In the genomic region with DNA sequence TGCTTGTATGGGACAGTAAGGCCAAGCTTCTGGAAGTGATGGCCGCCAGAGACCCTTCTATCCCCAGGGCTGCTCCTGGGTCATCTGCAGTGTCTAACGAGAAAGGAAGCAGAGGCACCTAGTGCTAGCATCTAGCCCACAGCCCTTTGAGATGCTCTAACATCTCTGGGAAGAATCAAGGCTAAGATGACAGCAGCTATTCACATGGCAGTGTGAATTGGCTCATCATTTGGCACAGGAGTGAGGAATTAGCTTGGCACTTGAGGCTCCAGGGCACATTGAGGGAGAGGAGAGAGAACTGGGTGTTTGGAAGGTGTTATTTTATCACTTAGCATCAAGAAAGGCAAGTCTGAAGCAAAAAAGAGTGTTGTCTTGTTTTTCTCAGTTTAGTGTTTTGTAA, we compare ENCODE assay signal across 18 mouse cellular contexts.
"Had no signal": no experiment of that assay in that cellular context is flagged by ENCODE, and none has a peak within 500 bp of the region (broad histone marks: within the 10 kb centered on the region; RNA-seq: fewer than 3 reads in every experiment).

No protein-coding gene starts in this region.

- H3K27me3 ChIP-seq: liver, embryonic 13.5 days; midbrain, embryonic 12.5 days; midbrain, embryonic 15.5 days; neural tube, embryonic 13.5 days; stomach, embryonic 15.5 days had no signal

- H3K27ac ChIP-seq: kidney, postnatal 0 days; left cerebral cortex, adult 2 months; liver, embryonic 13.5 days; midbrain, embryonic 12.5 days; midbrain, embryonic 15.5 days; neural tube, embryonic 13.5 days; stomach, embryonic 15.5 days had no signal

- DNase-seq: kidney, postnatal 25 days; layer of hippocampus, postnatal 36 days; liver, embryonic 13.5 days; lung, adult 2 months; lung, postnatal 14 days; lung, postnatal 4 days; retina, postnatal 1 day; right cerebral cortex, postnatal 25 days; spleen, adult 18-20 months; thymus, adult 18-20 months; thymus, postnatal 36 days had no signal

- H3K9ac ChIP-seq: liver, embryonic 13.5 days; midbrain, embryonic 12.5 days; midbrain, embryonic 15.5 days; neural tube, embryonic 13.5 days; stomach, embryonic 15.5 days had no signal

- H3K4me3 ChIP-seq: left cerebral cortex, adult 2 months; liver, embryonic 13.5 days; midbrain, embryonic 12.5 days; midbrain, embryonic 15.5 days; myocyte; neural tube, embryonic 13.5 days; stomach, embryonic 15.5 days had no signal

- H3K36me3 ChIP-seq: liver, embryonic 13.5 days; midbrain, embryonic 12.5 days; midbrain, embryonic 15.5 days; neural tube, embryonic 13.5 days; stomach, embryonic 15.5 days had no signal

- H3K4me2 ChIP-seq: liver, embryonic 13.5 days; midbrain, embryonic 12.5 days; midbrain, embryonic 15.5 days; neural tube, embryonic 13.5 days; stomach, embryonic 15.5 days had no signal

- H3K9me3 ChIP-seq: liver, embryonic 13.5 days; midbrain, embryonic 12.5 days; midbrain, embryonic 15.5 days; neural tube, embryonic 13.5 days; stomach, embryonic 15.5 days had no signal

- H3K4me1 ChIP-seq: liver, embryonic 13.5 days; midbrain, embryonic 12.5 days; midbrain, embryonic 15.5 days; neural tube, embryonic 13.5 days; stomach, embryonic 15.5 days had no signal

- ATAC-seq: midbrain, embryonic 15.5 days had no signal
